Mouse (Mus musculus) frontal cortex, postnatal 10 days (tissue): ENCODE measurements around the gene Dnase1l2.
"Not testable (repeated sequence)": the region's sequence is repeated elsewhere in the genome, so short reads cannot be mapped to it uniquely, and the experiment has no call there.

Experiments used
- DNase-seq, 2 experiments: peaks; one replicate each; pipeline ENCODE4 v3.0.0; 2022; ENCODE audit warnings: low spot score in 2 of 2, mixed read lengths in 1 of 2

Gene Dnase1l2

GRCm38 (mm10) chr17:24429201-24429983 lies 13.5 kb downstream of the Dnase1l2 start:
- no peak for DNase-seq

- no peak for DNase-seq
These were observed 15.7 kb downstream of the Dnase1l2 start for GRCm38 (mm10) chr17:24427170-24427557.

GRCm38 (mm10) chr17:24426471-24427169 lies 16.3 kb downstream of the Dnase1l2 start, which contains the start of gene Eci1:
Gene Eci1 (plus strand): TSS chr17:24426641.
- peak; percentile 89 to 90 for DNase-seq

GRCm38 (mm10) chr17:24425905-24426304 lies 17.0 kb downstream of the Dnase1l2 start:
- DNase-seq: no peak

- DNase-seq: not testable (repeated sequence)
These were observed 17.6 kb downstream of the Dnase1l2 start for GRCm38 (mm10) chr17:24425326-24425725.

- DNase-seq: no peak
These were observed 18.4 kb downstream of the Dnase1l2 start for GRCm38 (mm10) chr17:24424489-24424888.

GRCm38 (mm10) chr17:24423114-24423513 lies 19.8 kb downstream of the Dnase1l2 start:
- no peak for DNase-seq

- DNase-seq: no peak
These were observed 26.8 kb downstream of the Dnase1l2 start for GRCm38 (mm10) chr17:24416051-24416652.

- DNase-seq: no peak
These were observed 27.9 kb downstream of the Dnase1l2 start for GRCm38 (mm10) chr17:24415011-24415410.

GRCm38 (mm10) chr17:24414230-24414976 lies 28.5 kb downstream of the Dnase1l2 start, which contains the start of gene Rnps1:
Gene Rnps1 (plus strand): TSS chr17:24414565.
- DNase-seq: peak; percentile 83 to 93

- DNase-seq: no peak
These were observed 29.2 kb downstream of the Dnase1l2 start for GRCm38 (mm10) chr17:24413557-24414211.

- DNase-seq: no peak
These were observed 35.6 kb downstream of the Dnase1l2 start for GRCm38 (mm10) chr17:24407116-24407803.

- DNase-seq: no peak
These were observed 40.5 kb downstream of the Dnase1l2 start for GRCm38 (mm10) chr17:24402371-24402770.

GRCm38 (mm10) chr17:24394456-24394855 lies 48.4 kb downstream of the Dnase1l2 start:
- DNase-seq: no peak

GRCm38 (mm10) chr17:24393527-24393926 lies 49.4 kb downstream of the Dnase1l2 start:
- DNase-seq: no peak

- DNase-seq: no peak
These were observed 51.8 kb downstream of the Dnase1l2 start for GRCm38 (mm10) chr17:24391149-24391548.
